Mouse (Mus musculus) liver, embryonic 11.5 days (tissue): ENCODE results near the gene Plvap. TPM values are rescaled to one million over a fixed set of nuclear protein-coding genes. Genes with fewer than 3 reads are reported as not detected.

Experiments used
- ATAC-seq: fragments of 200-750 bp; cut with Nextera tagmentation; replicated peaks from 2 replicates; pipeline ENCODE4 v1.8.0; 2017; ENCODE audit warnings: moderate number of reproducible peaks, mild to moderate bottlenecking, moderate TSS enrichment, moderate library complexity; ENCODE audit not compliant: low FRiP score
- DNase-seq: peaks from one replicate; pipeline ENCODE4 v3.0.0-alpha.2; 2017; ENCODE audit warnings: low spot score
- H3K27ac ChIP-seq: fragments of 300-500 bp; sonication (generic); 2 replicates; pipeline ENCODE4 v1.5.1; 2014; ENCODE audit warnings: mild to moderate bottlenecking, low read depth, low read length, control low read depth
- H3K27me3 ChIP-seq: fragments of 300-500 bp; sonication (generic); replicated peaks from 2 replicates; pipeline ENCODE4 v1.6.1; 2014; ENCODE audit warnings: low read length, mixed read lengths; ENCODE audit not compliant: control insufficient read depth, insufficient read depth
- H3K36me3 ChIP-seq: fragments of 300-500 bp; sonication (generic); 2 replicates; pipeline ENCODE4 v1.6.1; 2014; ENCODE audit warnings: mild to moderate bottlenecking, low read length, moderate library complexity, mixed read lengths; ENCODE audit not compliant: control insufficient read depth, insufficient read depth
- H3K4me1 ChIP-seq: fragments of 300-500 bp; sonication (generic); replicated peaks from 2 replicates; pipeline ENCODE4 v1.6.1; 2014; ENCODE audit warnings: low read length, mixed read lengths; ENCODE audit not compliant: control insufficient read depth, insufficient read depth
- H3K4me2 ChIP-seq: fragments of 300-500 bp; sonication (generic); 2 replicates; pipeline ENCODE4 v1.6.1; 2014; ENCODE audit warnings: mild to moderate bottlenecking, control low read depth, moderate library complexity
- H3K4me3 ChIP-seq: fragments of 300-500 bp; sonication (generic); 2 replicates; pipeline ENCODE4 v1.5.1; 2014; ENCODE audit warnings: low read depth, low read length, control low read depth
- H3K9ac ChIP-seq: fragments of 300-500 bp; sonication (generic); 2 replicates; pipeline ENCODE4 v1.6.1; 2014; ENCODE audit warnings: low read depth, low read length, control low read depth
- H3K9me3 ChIP-seq: fragments of 300-500 bp; sonication (generic); 2 replicates; pipeline ENCODE4 v1.6.1; 2016; ENCODE audit warnings: low read length, inconsistent platforms, mixed read lengths; ENCODE audit not compliant: control insufficient read depth
- WGBS: fragments of 180-500 bp; shearing (Covaris S2); extraction: QIAGEN DNeasy Blood & Tissue Kit; methylation state at CpG from one replicate; pipeline ENCODE4 v1.1.7; 2014; 5-methylcytosine and 5-hydroxymethylcytosine counted together
- polyA plus RNA-seq: library from polyadenylated mRNA; unstranded; fragments of >200 nt; fragmentation: Nextera tagmentation; extraction: Ambion mirVana; gene quantifications from 2 replicates; pipeline ENCODE4 v1.2.1, GENCODE M21; 2014

Plvap gene
- polyA plus RNA-seq, 1 experiment from 2014 or later = 57.3 TPM

DNA sequence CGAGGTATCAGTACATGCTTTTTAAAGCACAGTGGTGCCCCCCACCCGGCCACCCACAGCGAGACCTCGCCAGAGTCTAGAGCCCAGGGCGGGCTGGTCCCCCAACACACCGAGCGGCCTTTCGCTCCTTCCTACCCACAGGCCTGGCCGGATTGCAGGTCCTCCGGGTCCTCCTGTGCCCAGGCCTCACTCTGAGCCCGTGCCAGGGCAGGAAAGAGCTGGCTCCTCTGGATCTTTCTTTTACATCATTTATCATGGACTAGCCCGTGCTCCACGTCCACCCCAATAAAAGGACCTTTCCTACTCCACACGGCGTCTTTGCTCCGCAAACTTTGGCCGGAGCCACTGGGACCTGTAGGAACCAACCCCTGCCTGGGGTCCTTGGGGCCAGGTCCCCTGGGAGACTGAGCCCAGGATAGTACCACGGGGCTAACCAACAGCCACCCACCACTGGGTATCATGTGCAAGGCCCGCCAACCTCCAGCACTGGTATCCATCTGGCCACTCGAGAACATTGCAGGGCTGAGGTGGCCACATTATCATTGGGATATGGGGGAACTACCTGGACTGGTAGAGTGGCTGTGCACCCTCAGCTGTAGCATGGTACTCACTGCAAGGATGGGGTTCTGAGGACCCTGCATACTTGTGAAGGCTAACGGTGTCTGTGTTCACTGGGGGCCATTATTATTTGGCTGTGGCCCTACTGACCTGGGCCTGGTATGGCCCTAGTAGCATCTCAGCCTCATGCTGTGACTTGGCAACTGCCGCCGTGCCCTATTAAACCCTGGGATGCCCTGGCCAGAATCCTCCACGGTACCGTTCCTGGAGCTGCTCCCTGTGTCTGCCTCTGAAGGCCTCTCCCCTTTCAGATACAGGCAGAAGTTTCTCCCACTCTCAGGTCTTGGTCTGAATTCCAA, 36.5 kb downstream of the Plvap start:
- H3K4me2 ChIP-seq = peak overlapping the region; percentile 93
- H3K4me1 ChIP-seq = peaks cover 14% of the 10 kb centered on the region
- H3K36me3 ChIP-seq = peaks cover 38% of the 10 kb centered on the region
- no peak for DNase-seq
- H3K9ac ChIP-seq = peak overlapping the region; percentile 75
- no peak overlapping the region for H3K27ac ChIP-seq
- ATAC-seq = no peak
- no peak overlapping the region for H3K4me3 ChIP-seq
- no peaks in the 10 kb centered on the region for H3K27me3 ChIP-seq
- no peaks in the 10 kb centered on the region for H3K9me3 ChIP-seq
- 92% methylated on average over 25 of the region's 25 CpGs for WGBS

DNA sequence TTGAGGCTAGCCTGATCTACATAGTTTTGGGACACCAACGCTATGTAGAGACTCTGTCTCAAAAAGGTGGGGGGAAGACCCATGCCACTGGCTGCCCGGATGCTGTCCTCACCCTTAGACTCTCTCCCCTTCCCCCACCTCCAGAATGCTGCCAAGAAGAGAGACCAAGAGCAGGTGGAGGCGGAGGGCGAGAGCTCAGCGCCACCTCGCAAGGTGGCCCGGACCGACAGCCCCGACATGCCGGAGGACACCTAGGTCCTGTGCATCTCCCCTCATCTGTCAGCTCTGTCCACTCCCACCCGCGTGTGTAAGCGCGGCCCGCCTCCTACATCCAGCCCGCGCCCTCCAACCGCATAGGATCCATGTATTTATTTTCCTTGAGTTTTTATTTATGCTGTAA, 37.2 kb downstream of the Plvap start:
- Histone ChIP-seq H3K9ac (no peak overlapping the region), H3K4me3 (no peak overlapping the region), H3K4me1 (peaks cover 18% of the 10 kb centered on the region), H3K4me2 (no peak overlapping the region), H3K27me3 (no peaks in the 10 kb centered on the region), H3K27ac (no peak overlapping the region), H3K36me3 (peaks cover 38% of the 10 kb centered on the region), H3K9me3 (no peaks in the 10 kb centered on the region)
- ATAC-seq = no peak
- DNase-seq = no peak
- 90% methylated on average over 18 of the region's 18 CpGs for WGBS

DNA sequence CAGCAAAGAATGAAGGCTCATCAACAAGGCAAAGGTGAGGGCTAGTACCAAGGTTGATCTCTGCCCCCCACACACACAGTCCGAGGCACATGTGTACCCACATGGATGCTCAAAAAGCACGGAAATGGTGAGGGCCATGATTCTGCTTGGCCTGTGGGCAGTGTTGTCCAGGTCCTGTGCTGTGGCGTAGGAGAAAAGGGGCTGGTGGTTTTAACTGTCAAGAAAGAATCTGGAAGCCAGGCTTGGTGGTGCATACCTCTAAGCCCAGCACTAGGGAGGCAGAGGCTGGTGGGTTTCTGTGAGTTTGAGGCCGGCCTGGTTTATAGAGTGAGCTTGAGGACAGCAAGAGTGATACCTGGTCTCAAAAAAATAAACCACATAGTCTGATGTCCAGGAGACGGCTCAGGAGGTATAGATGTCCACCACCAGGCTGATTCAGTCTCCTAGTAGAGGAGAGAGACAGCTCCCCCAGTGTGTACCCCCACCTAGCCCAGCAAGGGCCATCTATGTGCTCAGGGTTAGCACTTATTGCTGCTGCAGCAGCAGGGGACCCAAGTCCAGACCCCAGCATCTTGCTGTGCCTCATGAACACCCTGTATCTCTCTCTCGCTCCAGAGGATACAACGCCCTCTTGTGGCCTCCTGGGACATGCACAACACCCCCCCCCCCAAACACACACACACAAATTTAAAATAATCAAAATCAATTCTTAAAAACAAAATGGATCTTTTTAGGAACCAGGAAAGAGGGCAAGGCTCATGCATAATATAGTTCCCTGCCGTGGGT, 38.8 kb downstream of the Plvap start:
- H3K36me3 ChIP-seq = peaks cover 38% of the 10 kb centered on the region
- no peak for DNase-seq
- no peak overlapping the region for H3K27ac ChIP-seq
- ATAC-seq = no peak
- H3K4me3 ChIP-seq = no peak overlapping the region
- no peaks in the 10 kb centered on the region for H3K9me3 ChIP-seq
- H3K4me1 ChIP-seq = peaks cover 18% of the 10 kb centered on the region
- H3K9ac ChIP-seq = no peak overlapping the region
- no peak overlapping the region for H3K4me2 ChIP-seq
- 84% methylated on average over 8 of the region's 8 CpGs for WGBS
- no peaks in the 10 kb centered on the region for H3K27me3 ChIP-seq

DNA sequence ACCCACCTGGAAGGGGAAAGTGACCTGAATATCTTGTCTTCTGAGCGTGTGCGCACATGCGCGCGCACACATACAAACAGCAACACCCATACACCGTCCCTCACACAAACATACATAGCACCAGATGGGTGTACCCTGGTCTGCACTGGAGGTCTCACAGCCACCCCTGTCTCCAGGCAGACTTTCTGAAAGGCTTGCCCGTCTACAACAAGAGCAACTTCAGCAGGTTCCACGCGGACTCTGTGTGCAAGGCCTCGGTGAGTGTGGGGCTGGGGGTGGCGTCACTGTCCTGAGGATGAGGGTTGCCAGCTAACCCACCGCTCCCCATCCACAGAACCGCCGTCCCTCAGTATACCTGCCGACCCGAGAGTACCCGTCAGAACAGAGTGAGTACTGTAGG, 39.7 kb downstream of the Plvap start:
- no peak overlapping the region for H3K27ac ChIP-seq
- ATAC-seq = no peak
- no peak overlapping the region for H3K4me3 ChIP-seq
- no peak overlapping the region for H3K4me2 ChIP-seq
- H3K27me3 ChIP-seq = no peaks in the 10 kb centered on the region
- peaks cover 38% of the 10 kb centered on the region for H3K36me3 ChIP-seq
- H3K4me1 ChIP-seq = peaks cover 15% of the 10 kb centered on the region
- H3K9ac ChIP-seq = no peak overlapping the region
- no peaks in the 10 kb centered on the region for H3K9me3 ChIP-seq
- WGBS = 93% methylated on average over 17 of the region's 17 CpGs
- DNase-seq = no peak

DNA sequence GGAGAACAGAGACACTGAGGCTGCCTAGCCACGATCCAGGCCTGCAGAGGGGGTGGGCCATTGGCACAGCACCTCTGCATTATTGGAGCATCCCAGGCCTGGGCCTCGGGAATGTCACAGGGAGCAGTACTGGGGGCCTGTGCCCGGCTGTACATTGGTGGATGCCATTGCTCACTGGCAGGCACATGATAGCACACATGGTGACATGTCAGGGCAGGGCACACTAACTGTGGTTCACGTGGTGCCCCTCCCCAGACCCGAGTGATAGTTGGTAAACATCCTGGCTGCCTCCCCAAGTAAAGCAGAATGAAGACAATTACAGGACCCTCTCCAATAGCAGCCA, 40.7 kb downstream of the Plvap start:
- Histone ChIP-seq H3K9me3 (no peaks in the 10 kb centered on the region), H3K4me2 (no peak overlapping the region; the same call in 1 of the 2 replicates), H3K4me1 (peaks cover 12% of the 10 kb centered on the region), H3K27me3 (no peaks in the 10 kb centered on the region), H3K9ac (no peak overlapping the region; the same call in 1 of the 2 replicates), H3K36me3 (peaks cover 40% of the 10 kb centered on the region), H3K27ac (no peak overlapping the region), H3K4me3 (no peak overlapping the region)
- WGBS = 83% methylated on average over 5 of the region's 5 CpGs
- DNase-seq (no peak), ATAC-seq (no peak)

DNA sequence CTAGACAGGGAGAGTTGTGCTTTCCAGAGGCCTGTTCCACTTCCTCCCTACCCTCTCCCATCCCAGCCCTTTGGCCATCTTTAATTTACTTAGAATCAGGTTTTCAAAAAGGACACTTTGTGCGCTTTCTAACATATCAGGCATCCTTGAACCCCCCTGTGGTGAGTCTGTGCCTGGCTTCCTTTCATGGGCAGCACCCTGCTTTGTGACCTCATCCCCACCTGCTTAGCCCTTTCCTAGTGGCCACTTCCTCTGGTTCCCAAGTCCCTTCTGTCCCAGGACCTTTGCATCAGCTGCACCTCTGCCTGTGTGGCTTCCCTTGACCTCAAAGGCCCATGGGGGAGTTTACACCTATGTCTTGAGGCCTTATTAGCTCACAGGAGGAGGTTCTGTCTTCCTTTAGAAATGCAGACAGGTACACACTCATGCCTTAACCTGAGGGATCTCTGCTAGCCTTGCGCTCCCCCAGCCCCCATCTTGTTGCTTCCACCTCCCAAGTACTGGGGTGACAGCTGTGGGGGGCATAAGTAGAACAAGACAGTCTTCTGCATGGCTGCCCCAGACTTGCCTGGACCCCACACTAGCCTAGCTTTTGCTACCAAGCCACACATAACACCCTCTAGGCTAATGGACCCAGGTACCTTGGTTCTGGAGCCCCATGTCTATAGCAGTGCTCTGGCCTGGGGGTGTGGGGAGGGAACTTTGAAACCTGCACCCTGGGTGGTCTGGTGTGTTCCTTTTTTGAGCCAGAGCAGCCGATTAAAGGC, 41.2 kb downstream of the Plvap start:
- Histone ChIP-seq H3K9ac (peak overlapping the region; percentile 74), H3K9me3 (no peaks in the 10 kb centered on the region), H3K4me2 (peak overlapping the region; percentile 93), H3K4me1 (peaks cover 15% of the 10 kb centered on the region), H3K27me3 (no peaks in the 10 kb centered on the region), H3K27ac (no peak overlapping the region), H3K4me3 (peak overlapping the region; percentile 73), H3K36me3 (peaks cover 40% of the 10 kb centered on the region)
- DNase-seq (no peak), ATAC-seq (no peak)
- 91% methylated on average over 3 of the region's 3 CpGs for WGBS

DNA sequence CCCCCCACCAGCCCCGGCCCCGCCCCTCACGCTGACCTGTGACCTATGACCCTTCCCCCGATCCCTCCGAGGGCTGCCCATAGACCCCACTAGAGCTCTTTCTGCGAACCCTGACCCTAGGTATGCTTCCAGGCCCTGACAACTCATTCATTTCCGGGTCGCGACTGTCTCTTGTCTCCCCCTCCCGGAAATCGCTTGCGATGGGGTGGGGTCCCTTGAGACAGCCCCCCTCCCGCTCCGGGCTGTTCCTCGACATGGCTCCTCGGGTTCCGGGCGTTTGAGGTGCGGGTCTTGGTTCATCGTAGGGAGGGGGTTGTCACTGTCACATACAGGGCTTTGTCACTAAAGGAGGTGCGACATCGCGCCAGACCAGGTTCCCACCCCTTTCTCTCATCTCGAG, 42.1 kb downstream of the Plvap start:
- peak overlapping the region; percentile 73 for H3K4me3 ChIP-seq
- H3K4me2 ChIP-seq = peak overlapping the region; percentile 93
- no peaks in the 10 kb centered on the region for H3K27me3 ChIP-seq
- H3K27ac ChIP-seq = peak overlapping the region; percentile 14; the same call in 1 of the 2 replicates
- DNase-seq (no peak), ATAC-seq (peak; percentile 9; the same call in 1 of the 2 replicates)
- H3K9me3 ChIP-seq = no peaks in the 10 kb centered on the region
- H3K36me3 ChIP-seq = peaks cover 33% of the 10 kb centered on the region
- peaks cover 17% of the 10 kb centered on the region for H3K4me1 ChIP-seq
- peak overlapping the region; percentile 74 for H3K9ac ChIP-seq
- under 1% methylated on average over 24 of the region's 24 CpGs for WGBS

DNA sequence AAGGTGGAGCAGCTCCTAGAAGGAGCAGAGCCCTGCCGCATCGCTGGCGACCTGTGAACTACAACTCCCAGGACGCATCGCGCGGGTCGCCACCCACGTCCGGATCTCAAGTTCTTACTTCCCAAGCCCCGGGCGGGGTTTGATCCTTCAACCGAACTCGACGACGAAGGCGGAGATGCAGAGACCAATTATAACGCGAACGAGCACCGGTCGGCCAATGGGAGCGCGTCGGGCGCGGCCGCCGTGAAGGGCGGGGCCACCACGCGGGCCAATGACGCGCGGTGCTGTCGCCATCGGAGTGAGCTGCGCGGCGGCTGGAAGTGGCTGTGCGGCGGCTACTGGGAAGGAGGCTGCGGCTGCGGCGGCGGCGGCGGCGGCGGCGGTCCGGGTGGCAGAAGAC, 42.6 kb downstream of the Plvap start, which contains the start of gene Dda1:
Gene Dda1 (plus strand): TSS at position 284 of the 400 bp plus-strand sequence.
- Histone ChIP-seq H3K4me3 (peak within 1 kb of the TSS; percentile 73), H3K9me3 (no peaks in the 10 kb centered on the region), H3K27me3 (no peaks in the 10 kb centered on the region), H3K36me3 (peaks cover 28% of the 10 kb centered on the region), H3K27ac (peak within 1 kb of the TSS; percentile 14; the same call in 1 of the 2 replicates), H3K4me2 (peak within 1 kb of the TSS; percentile 93), H3K4me1 (peaks cover 21% of the 10 kb centered on the region), H3K9ac (peak within 1 kb of the TSS; percentile 74)
- under 1% methylated on average over 44 of the region's 52 CpGs for WGBS
- peak; percentile 88 for ATAC-seq
- DNase-seq = peak; percentile 93
